Mouse (Mus musculus) G1E (cell line): Measurements from ENCODE around the gene Hes5.

Source experiments
- CTCF ChIP-seq: IDR thresholded peaks from 2 replicates; pipeline ENCODE4 v1.5.1; 2012; ENCODE audit warnings: low read depth, low read length, inconsistent platforms, mixed read lengths
- GATA1 ChIP-seq: IDR thresholded peaks from 2 replicates; pipeline ENCODE4 v1.6.1; 2012; ENCODE audit warnings: borderline replicate concordance, low read length, inconsistent platforms, mixed read lengths
- POLR2AphosphoS5 ChIP-seq: IDR thresholded peaks from 2 replicates; pipeline ENCODE4 v1.6.1; 2012; ENCODE audit warnings: low read depth, low read length, inconsistent platforms; ENCODE audit not compliant: insufficient replicate concordance
- TAL1 ChIP-seq: conservative IDR thresholded peaks from 2 replicates; pipeline ENCODE4 v1.6.1; 2012; ENCODE audit warnings: low read depth, low read length, inconsistent platforms, mixed read lengths

DNA sequence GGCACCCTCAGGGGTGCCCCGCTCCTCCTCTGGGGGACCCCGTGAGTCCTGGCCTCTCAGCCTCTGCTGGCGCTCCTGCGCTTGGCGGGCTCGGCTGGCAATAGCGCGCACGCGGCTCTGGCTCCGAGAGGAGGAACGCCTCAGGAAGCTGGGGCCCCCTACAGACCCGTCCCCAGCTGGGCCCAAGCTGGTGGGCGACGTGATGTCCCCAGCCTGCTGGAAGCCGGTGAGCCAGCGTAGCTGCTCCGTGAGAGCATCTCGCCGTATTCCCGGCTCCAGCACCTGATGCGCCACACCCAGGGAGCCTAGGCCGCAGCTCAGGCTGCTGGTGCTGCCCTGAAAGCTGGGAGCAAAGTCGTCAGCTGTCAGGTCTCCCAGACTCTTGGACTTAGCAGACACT is 23.0 kb downstream of the Hes5 start:
- TF ChIP-seq CTCF (no peak), GATA1 (no peak), POLR2AphosphoS5 (no peak), TAL1 (no peak)
